Mouse (Mus musculus) testis, adult 2 months (tissue): ENCODE measurements around the gene Pax5. TPM values are rescaled to one million over a fixed set of nuclear protein-coding genes. Genes with fewer than 3 reads are reported as not detected.

Source experiments
- H3K27ac ChIP-seq: fragments of 200-500 bp; 2 replicates; pipeline ENCODE4 v1.5.1; 2012; ENCODE audit warnings: low read depth, low read length; ENCODE audit not compliant: control insufficient read depth, insufficient read depth
- H3K27me3 ChIP-seq: fragments of 200-500 bp; 2 replicates; pipeline ENCODE4 v1.6.1; 2012; ENCODE audit warnings: mild to moderate bottlenecking, low read length, moderate library complexity; ENCODE audit not compliant: control insufficient read depth, insufficient read depth
- H3K36me3 ChIP-seq: fragments of 200-500 bp; 2 replicates; pipeline ENCODE4 v1.6.1; 2012; ENCODE audit warnings: mild to moderate bottlenecking, low read length; ENCODE audit not compliant: control insufficient read depth, insufficient read depth
- H3K4me1 ChIP-seq: fragments of 200-500 bp; 2 replicates; pipeline ENCODE4 v1.6.1; 2012; ENCODE audit warnings: low read length; ENCODE audit not compliant: control insufficient read depth, insufficient read depth
- H3K4me3 ChIP-seq: fragments of 200-500 bp; 2 replicates; pipeline ENCODE4 v1.5.1; 2012; ENCODE audit warnings: low read depth, mild to moderate bottlenecking, low read length, moderate library complexity, mixed read lengths; ENCODE audit not compliant: control insufficient read depth
- CTCF ChIP-seq: fragments of 200-500 bp; IDR thresholded peaks from 2 replicates; pipeline ENCODE4 v1.5.1; 2012; ENCODE audit warnings: low read depth, mild to moderate bottlenecking, inconsistent platforms, low read length, moderate library complexity; ENCODE audit not compliant: control insufficient read depth, insufficient read depth, insufficient replicate concordance
- POLR2A ChIP-seq: fragments of 200-500 bp; IDR thresholded peaks from 2 replicates; pipeline ENCODE4 v1.6.1; 2012; ENCODE audit warnings: low read depth, mild to moderate bottlenecking, inconsistent platforms, low read length, moderate library complexity; ENCODE audit not compliant: control insufficient read depth
- polyA plus RNA-seq: library from polyadenylated mRNA; depleted of rRNA; stranded (reverse); fragments of >200 nt; gene quantifications from 2 replicates; pipeline ENCODE4 v1.2.3, GENCODE M21; 2012

The Pax5 gene
- polyA plus RNA-seq, 1 experiment: 50.1 TPM

DNA sequence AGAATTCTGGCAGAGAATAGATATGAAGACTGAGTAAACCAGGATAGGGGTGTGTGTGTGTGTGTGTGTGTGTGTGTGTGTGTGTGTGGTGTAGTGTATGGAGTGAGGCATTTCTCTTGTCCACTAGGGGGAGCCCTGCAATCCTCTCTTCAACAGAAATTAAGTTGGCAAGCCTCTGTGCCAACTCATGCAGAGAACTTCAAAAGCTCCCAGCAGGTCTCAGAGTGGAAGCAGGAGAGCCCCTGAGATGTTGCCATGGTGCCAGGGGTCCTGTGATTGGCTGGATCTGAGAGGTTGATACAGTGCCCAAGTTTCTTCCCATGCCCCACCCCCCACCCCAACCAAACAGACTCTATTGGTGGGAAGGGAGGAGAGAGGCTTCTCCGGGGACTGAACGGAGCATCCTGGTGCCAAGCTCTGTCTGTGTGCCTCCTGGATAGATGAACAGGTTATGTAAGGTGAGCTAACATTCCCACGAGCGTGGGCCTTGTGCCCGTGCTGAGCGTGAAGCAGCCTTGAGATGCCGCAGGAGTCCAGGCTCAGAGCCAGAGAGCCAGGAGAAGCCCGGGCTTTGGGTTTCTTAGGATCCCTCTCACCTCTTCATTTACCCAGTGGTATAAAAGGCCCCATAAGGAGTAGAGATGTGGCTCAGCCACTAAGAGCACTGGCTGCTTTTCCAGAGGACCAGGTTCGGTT is 153.6 kb downstream of the Pax5 start:
- Histone ChIP-seq H3K4me1 (no peaks in the 10 kb centered on the region; the same call in 1 of the 2 replicates), H3K27ac (no peak overlapping the region), H3K36me3 (no peaks in the 10 kb centered on the region), H3K27me3 (no peaks in the 10 kb centered on the region), H3K4me3 (no peak overlapping the region)
- TF ChIP-seq POLR2A (no peak), CTCF (no peak)

DNA sequence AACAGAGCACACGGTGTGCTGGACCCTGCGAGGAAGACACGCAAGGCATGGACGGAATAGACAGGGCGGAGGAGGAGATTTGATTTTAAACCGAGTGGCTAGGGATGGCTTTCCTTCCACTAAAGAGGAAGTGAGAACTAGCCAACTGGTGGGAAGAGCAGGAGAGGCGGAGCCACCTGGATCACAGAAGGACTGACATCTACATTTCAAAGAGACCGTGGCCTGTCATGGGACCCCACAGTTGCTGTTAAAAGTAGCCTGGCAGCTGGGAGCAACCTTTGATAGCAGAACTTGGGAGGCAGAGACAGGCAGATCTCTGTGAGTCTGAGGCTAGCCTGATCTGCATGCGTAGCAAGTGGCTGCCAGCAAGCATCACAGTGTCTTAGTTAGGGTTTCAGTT is 154.7 kb downstream of the Pax5 start:
- Histone ChIP-seq H3K27me3 (no peaks in the 10 kb centered on the region), H3K4me3 (no peak overlapping the region)
- no peak for TF ChIP-seq POLR2A

DNA sequence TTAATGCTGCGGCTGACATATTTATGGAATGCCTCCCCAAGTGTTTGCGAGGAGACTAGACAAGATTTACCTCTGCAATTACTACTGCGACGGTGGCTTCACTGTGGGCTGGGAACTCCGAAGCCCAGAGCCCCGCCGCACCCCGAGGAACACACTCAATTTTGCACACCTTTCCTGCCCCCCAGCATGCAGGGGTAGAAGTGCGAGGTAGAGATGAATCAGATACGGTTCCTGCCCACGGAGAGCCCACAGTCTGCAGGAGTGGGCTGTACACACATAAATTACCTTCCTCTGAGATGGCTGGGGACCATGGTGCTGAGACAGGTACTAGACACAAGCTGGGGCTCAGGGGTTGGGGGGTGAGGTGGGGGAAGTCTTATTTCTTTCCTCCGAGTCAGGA is 158.8 kb downstream of the Pax5 start:
- H3K27me3 ChIP-seq: no peaks in the 10 kb centered on the region
- no peaks in the 10 kb centered on the region for H3K36me3 ChIP-seq
- H3K4me1 ChIP-seq: no peaks in the 10 kb centered on the region
- H3K4me3 ChIP-seq: no peak overlapping the region
- no peak overlapping the region for H3K27ac ChIP-seq
- no peak for TF ChIP-seq CTCF
- no peak for TF ChIP-seq POLR2A

More for the DNA sequence above, 154.7 kb downstream of the Pax5 start:
- H3K36me3 ChIP-seq: no peaks in the 10 kb centered on the region
- no peak overlapping the region for H3K27ac ChIP-seq
- no peaks in the 10 kb centered on the region; the same call in 1 of the 2 replicates for H3K4me1 ChIP-seq

DNA sequence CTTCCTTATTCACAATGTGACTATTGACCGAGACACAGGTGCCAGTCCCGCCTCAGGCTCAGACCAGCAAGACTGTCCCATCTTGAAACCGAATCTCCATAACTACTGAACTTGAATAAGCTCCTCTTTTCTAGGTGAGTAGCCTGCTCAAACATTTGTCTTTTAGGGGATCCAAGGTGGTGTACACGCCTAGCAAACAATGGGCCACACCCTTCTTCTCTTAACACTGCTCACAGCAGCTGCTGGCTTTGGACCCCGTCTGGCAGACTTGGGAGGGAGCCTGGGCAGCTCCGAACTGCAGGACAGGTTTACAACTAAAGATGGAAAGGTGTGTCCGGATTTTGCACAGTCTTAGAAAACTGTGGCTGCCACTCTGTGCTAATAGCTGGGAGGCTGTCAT is 161.3 kb downstream of the Pax5 start:
- Histone ChIP-seq H3K4me1 (no peaks in the 10 kb centered on the region), H3K27me3 (no peaks in the 10 kb centered on the region), H3K27ac (no peak overlapping the region), H3K36me3 (no peaks in the 10 kb centered on the region), H3K4me3 (no peak overlapping the region)
- TF ChIP-seq POLR2A (no peak), CTCF (no peak)

DNA sequence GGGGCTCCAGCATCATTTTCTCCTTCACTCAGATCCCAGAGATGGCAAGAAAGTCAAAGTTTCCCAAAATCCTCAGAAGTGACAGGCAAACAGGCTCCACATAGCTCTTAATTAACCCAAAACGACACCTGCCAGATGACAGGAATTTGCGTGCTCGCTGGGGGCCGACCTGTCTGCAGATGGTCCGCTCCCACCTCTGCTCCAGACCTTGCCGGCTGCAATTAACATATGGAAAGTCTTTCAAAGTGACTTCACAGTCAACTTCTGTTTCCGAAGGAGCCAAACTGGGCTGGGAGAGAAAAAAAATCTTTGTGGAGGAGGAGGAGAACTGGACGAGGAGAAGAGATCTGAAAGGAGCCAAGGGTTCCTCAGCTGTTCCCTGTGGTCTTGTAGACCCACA is 164.6 kb downstream of the Pax5 start:
- no peak overlapping the region for H3K27ac ChIP-seq
- no peaks in the 10 kb centered on the region for H3K4me1 ChIP-seq
- H3K27me3 ChIP-seq: no peaks in the 10 kb centered on the region
- no peak overlapping the region for H3K4me3 ChIP-seq
- H3K36me3 ChIP-seq: no peaks in the 10 kb centered on the region
- TF ChIP-seq POLR2A: no peak
- no peak for TF ChIP-seq CTCF

DNA sequence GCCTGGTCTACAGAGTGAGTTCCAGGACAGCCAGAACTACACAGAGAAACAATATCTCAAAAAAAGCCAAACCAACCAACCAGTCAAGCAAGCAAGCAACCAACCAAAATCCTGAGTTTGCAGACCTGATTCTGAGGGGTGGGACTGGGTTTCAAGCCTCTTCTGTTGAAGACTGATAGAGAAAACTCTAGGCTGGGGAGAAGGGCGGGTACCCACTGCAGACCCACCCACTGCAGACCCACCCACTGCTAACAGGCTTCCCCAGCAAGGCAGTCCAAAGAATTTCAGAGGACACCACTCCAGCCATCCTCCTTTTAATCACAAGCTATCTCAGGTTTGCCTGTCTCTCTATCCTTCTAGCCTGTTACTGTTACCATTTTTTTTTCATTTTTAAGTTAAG is 165.8 kb downstream of the Pax5 start:
- TF ChIP-seq CTCF: no peak
- TF ChIP-seq POLR2A: no peak
- Histone ChIP-seq H3K4me3 (no peak overlapping the region), H3K36me3 (no peaks in the 10 kb centered on the region), H3K4me1 (no peaks in the 10 kb centered on the region), H3K27ac (no peak overlapping the region), H3K27me3 (no peaks in the 10 kb centered on the region)

DNA sequence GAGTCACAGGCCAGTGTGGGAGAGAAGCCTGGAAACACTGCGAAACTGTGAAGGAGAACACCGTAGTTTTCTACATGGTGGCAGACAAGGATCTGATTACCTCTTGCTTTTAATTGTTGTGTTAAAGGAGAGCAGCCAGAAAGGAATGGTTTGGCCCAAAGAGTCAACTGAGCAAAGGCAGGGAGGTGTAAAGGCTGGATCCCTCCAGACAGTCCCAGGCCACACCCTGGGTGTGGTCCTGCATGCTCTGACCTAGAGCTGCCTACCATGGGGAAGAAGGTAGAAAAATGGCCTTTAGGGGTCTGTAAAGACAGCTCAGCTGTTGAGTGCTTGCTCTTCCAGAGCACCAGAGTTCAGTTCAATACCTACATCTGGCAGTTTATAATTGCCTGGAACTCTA is 166.4 kb downstream of the Pax5 start:
- Histone ChIP-seq H3K36me3 (no peaks in the 10 kb centered on the region), H3K27me3 (no peaks in the 10 kb centered on the region), H3K4me1 (no peaks in the 10 kb centered on the region), H3K4me3 (no peak overlapping the region), H3K27ac (no peak overlapping the region)
- TF ChIP-seq POLR2A: no peak
- no peak for TF ChIP-seq CTCF

DNA sequence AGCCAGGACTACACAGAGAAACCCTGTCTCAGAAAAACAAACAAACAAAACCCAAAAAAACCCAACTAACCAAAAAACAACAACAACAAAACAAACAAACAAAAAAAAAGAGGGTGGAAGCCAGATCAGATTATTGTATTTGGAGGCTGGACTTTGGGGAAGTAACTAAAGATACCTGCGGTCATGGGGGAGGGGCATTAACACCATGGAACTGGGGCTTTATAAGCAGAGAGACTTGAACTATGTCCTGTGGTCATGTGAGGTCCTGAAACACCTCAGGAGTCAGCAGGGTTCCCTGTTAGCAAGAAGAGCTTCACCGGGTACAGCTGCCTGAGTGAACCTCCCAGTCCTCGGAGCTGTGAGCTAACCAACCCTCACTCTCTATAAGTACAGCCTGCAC is 168.2 kb downstream of the Pax5 start:
- Histone ChIP-seq H3K27me3 (no peaks in the 10 kb centered on the region), H3K36me3 (no peaks in the 10 kb centered on the region), H3K27ac (no peak overlapping the region), H3K4me3 (no peak overlapping the region), H3K4me1 (no peaks in the 10 kb centered on the region)
- TF ChIP-seq POLR2A (no peak), CTCF (no peak)
